Mouse (Mus musculus) bone marrow, adult 2 months (tissue): Measurements from ENCODE around the gene P4htm.

Source experiments
- CTCF ChIP-seq: fragments of 200-500 bp; IDR thresholded peaks from 2 replicates; pipeline ENCODE4 v1.5.1; 2011; ENCODE audit warnings: low read length, control low read depth; ENCODE audit not compliant: control insufficient read depth, insufficient read depth
- POLR2A ChIP-seq: fragments of 200-500 bp; IDR thresholded peaks from 2 replicates; pipeline ENCODE4 v1.6.1; 2011; ENCODE audit warnings: low read depth, mild to moderate bottlenecking, control low read depth, low read length, borderline replicate concordance; ENCODE audit not compliant: control insufficient read depth

DNA sequence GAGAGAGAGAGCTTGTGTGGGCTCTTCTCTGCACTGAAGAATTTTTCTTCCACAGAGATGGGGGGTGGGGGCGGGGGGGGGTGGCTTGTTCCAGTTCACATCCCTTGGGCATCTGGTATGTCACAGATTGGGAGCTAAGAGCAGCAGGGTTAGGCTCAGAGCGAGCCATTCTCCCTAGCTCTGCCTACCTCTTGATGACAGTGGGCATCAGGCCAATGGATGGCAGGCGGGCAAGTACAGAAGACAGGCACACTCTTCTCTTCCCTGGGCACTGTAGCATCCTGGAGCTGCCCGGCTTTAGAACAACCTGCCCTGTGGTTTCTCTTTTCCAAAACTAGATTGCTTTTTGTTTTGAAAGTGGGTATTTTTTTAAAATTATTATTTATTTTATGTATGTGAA, 6.0 kb downstream of the P4htm start:
- no peak for TF ChIP-seq CTCF
- TF ChIP-seq POLR2A: no peak
